Mouse (Mus musculus) MEL (cell line): ENCODE measurements at regions not wholly inside any gene's neighbourhood (a gene's known extent, or its start where the extent isn't known, plus 50 kb on each side); places are given as distances from the start of the nearest gene placed in this dataset.

ENCODE experiments used
- CTCF ChIP-seq, 3 experiments: IDR thresholded peaks in 2 of 3; conservative IDR thresholded peaks in 1 of 3; 2 replicates each; pipeline ENCODE4 v1.5.1; 2011 to 2012; ENCODE audit warnings: low read length in 3 of 3, low read depth in 2 of 3, mild to moderate bottlenecking in 2 of 3, improper control_type of control experiment in 1 of 3, inconsistent platforms in 1 of 3, mixed read lengths in 1 of 3, moderate library complexity in 1 of 3; ENCODE audit not compliant: control insufficient read depth in 1 of 3, insufficient read depth in 1 of 3, poor library complexity in 1 of 3, severe bottlenecking in 1 of 3
- GATA1 ChIP-seq: IDR thresholded peaks from 2 replicates; pipeline ENCODE4 v1.6.1; 2011; ENCODE audit warnings: low read depth, low read length, improper control_type of control experiment
- TBP ChIP-seq: IDR thresholded peaks from 2 replicates; pipeline ENCODE4 v1.8.0; 2011; ENCODE audit warnings: low read depth, low read length, improper control_type of control experiment

GRCm38 (mm10) chr9:113195556-113195955 lies 512.5 kb downstream of the Pdcd6ip start:
- TF ChIP-seq TBP = no peak
- TF ChIP-seq GATA1 = no peak
- TF ChIP-seq CTCF (IDR thresholded peaks at IDR 0.05 in 2 of 3, conservative IDR thresholded peaks at IDR 0.05 in 1 of 3; ENCODE audit: control insufficient read depth in 1 of 3, insufficient read depth in 1 of 3, low read depth in 2 of 3, low read length in 3 of 3, poor library complexity in 1 of 3, severe bottlenecking in 1 of 3) = no peak
